ENCODE assay signal across 9 mouse cellular contexts in genomic region chr1:156473003-156473402, GRCm38 (mm10). TPM values are rescaled to one million over a fixed set of nuclear protein-coding genes. Genes with fewer than 3 reads are reported as not detected.
DNase-seq lines count a peak whose midpoint lies in the region; ATAC-seq lines count a peak whose summit lies in the region.
"Had no signal": no experiment of that assay in that cellular context is flagged by ENCODE, and none has a peak within 500 bp of the region (broad histone marks: within the 10 kb centered on the region; RNA-seq: fewer than 3 reads in every experiment).

No protein-coding gene starts in this region.

- no peaks in the 10 kb centered on the region for H3K27me3 ChIP-seq in forebrain, embryonic 16.5 days (replicated peaks; ENCODE audit: control insufficient read depth, insufficient read depth, low read length)
- no peaks in the 10 kb centered on the region for H3K27me3 ChIP-seq in intestine, embryonic 14.5 days (replicated peaks; ENCODE audit: control insufficient read depth, insufficient read depth, low read length)

- WGBS in forebrain, embryonic 16.5 days = 4% methylated on average over 11 of the region's 11 CpGs
- WGBS in intestine, embryonic 14.5 days = 1% methylated on average over 11 of the region's 11 CpGs

- H3K4me3 ChIP-seq in forebrain, embryonic 16.5 days (replicated peaks; ENCODE audit: low read length) = peak overlapping the region; percentile 29
- H3K4me3 ChIP-seq in intestine, embryonic 14.5 days (ENCODE audit: low read depth, low read length) = peak overlapping the region; percentile 73

- H3K4me1 ChIP-seq in forebrain, embryonic 16.5 days (replicated peaks; ENCODE audit: control insufficient read depth, insufficient read depth, low read length) = peaks cover 8% of the 10 kb centered on the region
- peaks cover 18% of the 10 kb centered on the region for H3K4me1 ChIP-seq in intestine, embryonic 14.5 days (replicated peaks; ENCODE audit: control insufficient read depth, insufficient read depth, low read length)

- DNase-seq in CD4-positive helper T cell, adult 2 months (ENCODE audit: low read depth, low spot score) = peak; percentile 22
- peak; percentile 20 for DNase-seq in MEL-GATA-1-ER (ENCODE audit: extremely low read depth, low read depth)
- peak; percentile 72 for DNase-seq in intestine, embryonic 14.5 days (ENCODE audit: low spot score)
- DNase-seq in lung, postnatal 36 days = peak; percentile 42
- peak; percentile 25 for DNase-seq in testis, postnatal 14 days (ENCODE audit: low spot score)
- no peak for DNase-seq in layer of hippocampus, adult 9-10 months (ENCODE audit: low spot score)

- peak overlapping the region; percentile 77 for H3K4me2 ChIP-seq in forebrain, embryonic 16.5 days (ENCODE audit: low read length)
- peak overlapping the region; percentile 59 for H3K4me2 ChIP-seq in intestine, embryonic 14.5 days (ENCODE audit: low read length)

- H3K27ac ChIP-seq in forebrain, embryonic 16.5 days (ENCODE audit: low read length) = no peak overlapping the region
- H3K27ac ChIP-seq in intestine, embryonic 14.5 days (ENCODE audit: low read depth) = peak overlapping the region; percentile 63

- H3K9me3 ChIP-seq in forebrain, embryonic 16.5 days (ENCODE audit: control insufficient read depth, low read length) = peaks cover 6% of the 10 kb centered on the region; the same call in 1 of the 2 replicates
- no peaks in the 10 kb centered on the region for H3K9me3 ChIP-seq in intestine, embryonic 14.5 days (ENCODE audit: control insufficient read depth, low read length)

- peak; percentile 24; the same call in 1 of the 2 replicates for ATAC-seq in forebrain, embryonic 16.5 days
- ATAC-seq in intestine, embryonic 14.5 days (replicated peaks; ENCODE audit: low FRiP score, low TSS enrichment, low read depth) = peak; percentile 9; the same call in 1 of the 2 replicates
- ATAC-seq in activated CD4-positive, CD25-positive, alpha-beta regulatory T cell, adult 4 months = no peak

- no peaks in the 10 kb centered on the region for H3K36me3 ChIP-seq in forebrain, embryonic 16.5 days (ENCODE audit: control insufficient read depth, insufficient read depth)
- no peaks in the 10 kb centered on the region for H3K36me3 ChIP-seq in intestine, embryonic 14.5 days (ENCODE audit: control insufficient read depth, insufficient read depth, low read length)

- H3K9ac ChIP-seq in forebrain, embryonic 16.5 days (replicated peaks; ENCODE audit: low read depth, low read length) = 0 out of 2 replicates have a peak overlapping the region, but pooled peaks have one; percentile 18
- peak overlapping the region; percentile 74; the same call in 1 of the 2 replicates for H3K9ac ChIP-seq in intestine, embryonic 14.5 days (ENCODE audit: low read length)

RNA-seq across cellular contexts. Expression of gene Soat1, which starts 1.1 kb away (rescaled TPM):
- 10.1 and 16.2 TPM in 2 replicates for polyA plus RNA-seq in forebrain, embryonic 16.5 days (2015; fragmentation: Nextera tagmentation; extraction: Ambion mirVana)
- polyA plus RNA-seq in intestine, embryonic 14.5 days (2014; fragmentation: Nextera tagmentation; extraction: Ambion mirVana) = 62.7 and 64.0 TPM in 2 replicates
- polyA plus RNA-seq in activated CD4-positive, CD25-positive, alpha-beta regulatory T cell, adult 4 months (2017; shearing (Covaris generic)) = 10 to 100 TPM; 44.4 to 50.5 TPM

RNA-seq across cellular contexts. Expression of gene Gm10031, which starts 50.8 kb away (rescaled TPM):
- polyA plus RNA-seq in forebrain, embryonic 16.5 days (2015; fragmentation: Nextera tagmentation; extraction: Ambion mirVana) = 0.73 and 1.3 TPM in 2 replicates
- polyA plus RNA-seq in intestine, embryonic 14.5 days (2014; fragmentation: Nextera tagmentation; extraction: Ambion mirVana) = 0.39 and 0.69 TPM in 2 replicates
- polyA plus RNA-seq in activated CD4-positive, CD25-positive, alpha-beta regulatory T cell, adult 4 months (2017; shearing (Covaris generic)) = 1 to 10 TPM; 2.4 to 5.2 TPM

RNA-seq across cellular contexts. Expression of gene Axdnd1, which starts 52.0 kb away (rescaled TPM):
- polyA plus RNA-seq in forebrain, embryonic 16.5 days (2015; fragmentation: Nextera tagmentation; extraction: Ambion mirVana) = not detected in 2 replicates
- 0.12 and 0.27 TPM in 2 replicates for polyA plus RNA-seq in intestine, embryonic 14.5 days (2014; fragmentation: Nextera tagmentation; extraction: Ambion mirVana)
- polyA plus RNA-seq in activated CD4-positive, CD25-positive, alpha-beta regulatory T cell, adult 4 months (2017; shearing (Covaris generic)) = not detected
- polyA plus RNA-seq: liver, adult 2 months had no signal
